Mouse (Mus musculus) hindbrain, postnatal 0 days (tissue): ENCODE data around the gene Slc9a9. TPM values are rescaled to one million over a fixed set of nuclear protein-coding genes. Genes with fewer than 3 reads are reported as not detected.

Experiments used
- ATAC-seq: fragments of 200-750 bp; cut with Nextera tagmentation; 2 replicates; pipeline ENCODE4 v1.8.0; 2017; ENCODE audit warnings: mild to moderate bottlenecking, moderate TSS enrichment, moderate library complexity
- DNase-seq: peaks from one replicate; pipeline ENCODE4 v3.0.0-alpha.2; 2015; ENCODE audit warnings: low spot score
- H3K27ac ChIP-seq: fragments of 300-500 bp; sonication (generic); 2 replicates; pipeline ENCODE4 v1.5.1; 2014; ENCODE audit warnings: mild to moderate bottlenecking
- H3K27me3 ChIP-seq: fragments of 300-500 bp; sonication (generic); 2 replicates; pipeline ENCODE4 v1.6.1; 2014; ENCODE audit warnings: low read length, mixed read lengths; ENCODE audit not compliant: insufficient read depth
- H3K36me3 ChIP-seq: fragments of 300-500 bp; sonication (generic); 2 replicates; pipeline ENCODE4 v1.6.1; 2014; ENCODE audit warnings: low read length, mixed read lengths; ENCODE audit not compliant: insufficient read depth
- H3K4me1 ChIP-seq: fragments of 300-500 bp; sonication (generic); 2 replicates; pipeline ENCODE4 v1.6.1; 2014; ENCODE audit warnings: antibody characterized with exemption, low read length, mixed read lengths; ENCODE audit not compliant: insufficient read depth
- H3K4me2 ChIP-seq: fragments of 300-500 bp; sonication (generic); 2 replicates; pipeline ENCODE4 v1.6.1; 2014; ENCODE audit warnings: low read depth, mild to moderate bottlenecking, low read length, moderate library complexity, mixed read lengths
- H3K4me3 ChIP-seq: fragments of 300-500 bp; sonication (generic); 2 replicates; pipeline ENCODE4 v1.5.1; 2014; ENCODE audit warnings: low read length
- H3K9ac ChIP-seq: fragments of 300-500 bp; sonication (generic); replicated peaks from 2 replicates; pipeline ENCODE4 v1.6.1; 2014; ENCODE audit warnings: mild to moderate bottlenecking, low read length, moderate library complexity, mixed read lengths
- H3K9me3 ChIP-seq: fragments of 300-500 bp; sonication (generic); 2 replicates; pipeline ENCODE4 v1.6.1; 2016; ENCODE audit warnings: low read length, mixed read lengths
- CTCF ChIP-seq: IDR thresholded peaks from 2 replicates; pipeline ENCODE4 v1.5.1; 2016; ENCODE audit warnings: antibody characterized with exemption, control low read depth, low read depth
- WGBS: fragments of 180-500 bp; shearing (Covaris S2); extraction: QIAGEN DNeasy Blood & Tissue Kit; methylation state at CpG from one replicate; pipeline ENCODE4 v1.1.7; 2014; 5-methylcytosine and 5-hydroxymethylcytosine counted together
- polyA plus RNA-seq: library from polyadenylated mRNA; unstranded; fragments of >200 nt; fragmentation: Nextera tagmentation; extraction: Ambion mirVana; gene quantifications from 2 replicates; pipeline ENCODE4 v1.2.1, GENCODE M21; 2015
- total RNA-seq: library from RNA; depleted of rRNA; stranded (reverse); fragments of >200 nt; gene quantifications from 2 replicates; pipeline ENCODE4 v1.2.3, GENCODE M21; 2014

Gene Slc9a9
- total and polyA plus RNA-seq, 2 experiments from 2014 or later, result 5.8 to 6.6 TPM

DNA sequence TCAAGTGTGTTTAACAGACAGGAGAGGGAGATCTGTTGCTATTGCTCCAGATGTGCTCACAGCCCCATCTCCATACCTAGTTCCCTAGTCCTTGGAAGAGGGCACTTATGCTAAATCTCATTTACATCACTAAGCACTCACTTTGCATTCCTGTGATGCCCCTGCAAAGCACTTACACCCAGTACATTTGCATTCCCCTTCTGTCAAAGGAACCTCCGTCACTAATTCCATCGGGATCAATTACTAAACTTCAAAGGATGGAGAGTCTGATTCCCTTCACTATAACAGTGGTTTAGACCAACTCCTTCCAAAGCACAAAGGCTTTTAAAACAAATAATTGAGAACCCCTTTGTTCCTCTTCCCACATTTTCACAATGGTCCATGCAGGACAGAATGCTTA lies 7.9 kb upstream of the Slc9a9 start:
- Histone ChIP-seq H3K4me2 (no peak overlapping the region), H3K27ac (no peak overlapping the region), H3K4me1 (no peaks in the 10 kb centered on the region), H3K9ac (no peak overlapping the region), H3K4me3 (no peak overlapping the region), H3K36me3 (no peaks in the 10 kb centered on the region), H3K27me3 (no peaks in the 10 kb centered on the region), H3K9me3 (no peaks in the 10 kb centered on the region)
- DNase-seq (no peak), ATAC-seq (no peak)
- 7% methylated on average over 2 of the region's 2 CpGs for WGBS
- no peak for TF ChIP-seq CTCF

GRCm38 (mm10) chr9:94665248-94665647 lies 4.5 kb upstream of the Slc9a9 start:
- TF ChIP-seq CTCF, result no peak
- Histone ChIP-seq H3K27ac (no peak overlapping the region), H3K4me2 (no peak overlapping the region), H3K9ac (no peak overlapping the region), H3K36me3 (no peaks in the 10 kb centered on the region), H3K4me3 (no peak overlapping the region), H3K4me1 (0 out of 2 replicates have a peak, but pooled peaks cover 2% of the 10 kb centered on the region), H3K27me3 (no peaks in the 10 kb centered on the region), H3K9me3 (no peaks in the 10 kb centered on the region)
- ATAC-seq (no peak), DNase-seq (no peak)
- WGBS, result 86% methylated on average over 4 of the region's 4 CpGs

DNA sequence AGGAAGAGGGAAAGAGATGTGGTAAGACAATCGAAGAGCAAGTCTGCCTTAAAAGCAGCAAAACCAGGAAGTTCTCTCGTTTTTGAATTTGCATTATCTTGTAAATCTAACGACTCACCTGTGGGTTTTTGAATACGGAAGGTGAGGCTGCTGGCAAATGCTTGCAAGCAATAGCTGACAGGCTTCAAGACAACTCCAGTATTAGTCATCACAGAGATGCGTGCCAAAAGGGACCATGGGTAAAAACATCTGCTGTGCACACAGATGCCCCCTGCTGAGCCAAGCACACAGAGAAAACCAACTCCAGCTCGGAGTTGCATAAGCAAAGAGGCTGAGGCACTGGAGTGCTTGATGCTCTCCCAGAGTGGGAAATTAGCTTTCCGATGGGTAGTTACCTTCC lies 1.1 kb upstream of the Slc9a9 start:
- Histone ChIP-seq H3K4me3 (no peak overlapping the region), H3K4me1 (0 out of 2 replicates have a peak, but pooled peaks cover 2% of the 10 kb centered on the region), H3K36me3 (no peaks in the 10 kb centered on the region), H3K27ac (no peak overlapping the region), H3K9ac (no peak overlapping the region), H3K4me2 (no peak overlapping the region), H3K27me3 (no peaks in the 10 kb centered on the region), H3K9me3 (no peaks in the 10 kb centered on the region)
- no peak for TF ChIP-seq CTCF
- 38% methylated on average over 7 of the region's 7 CpGs for WGBS
- ATAC-seq, result no peak
- DNase-seq, result peak; percentile 61

DNA sequence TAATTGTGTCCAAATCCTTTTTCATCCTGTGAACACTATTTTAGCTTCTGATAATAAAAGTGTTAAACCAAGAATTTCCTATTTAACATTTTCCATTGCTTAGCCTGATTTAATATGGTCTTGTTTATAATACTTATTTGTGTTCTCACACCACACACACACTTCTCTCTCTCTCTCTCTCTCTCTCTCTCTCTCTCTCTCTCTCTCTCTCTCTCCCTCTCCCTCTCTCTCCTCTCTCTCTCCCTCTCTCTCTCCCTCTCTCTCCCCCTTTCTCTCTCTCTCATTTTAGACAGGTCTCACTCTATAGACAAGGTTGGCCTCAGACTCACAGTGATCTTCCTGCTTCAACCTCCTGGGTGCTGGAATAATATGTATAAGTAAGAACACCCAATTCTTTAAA lies 995 bp downstream of the Slc9a9 start:
- TF ChIP-seq CTCF, result no peak
- Histone ChIP-seq H3K4me2 (peak overlapping the region; percentile 78), H3K4me3 (peak overlapping the region; percentile 57), H3K4me1 (0 out of 2 replicates have a peak, but pooled peaks cover 2% of the 10 kb centered on the region), H3K36me3 (no peaks in the 10 kb centered on the region), H3K27me3 (no peaks in the 10 kb centered on the region), H3K9ac (peak overlapping the region; percentile 53), H3K9me3 (no peaks in the 10 kb centered on the region), H3K27ac (no peak overlapping the region)
- DNase-seq (no peak), ATAC-seq (no peak)

GRCm38 (mm10) chr9:94674704-94675103 lies 5.0 kb downstream of the Slc9a9 start:
- ATAC-seq (no peak), DNase-seq (no peak)
- Histone ChIP-seq H3K27me3 (no peaks in the 10 kb centered on the region), H3K36me3 (no peaks in the 10 kb centered on the region), H3K27ac (no peak overlapping the region), H3K4me1 (no peaks in the 10 kb centered on the region), H3K4me3 (no peak overlapping the region), H3K9ac (no peak overlapping the region), H3K9me3 (no peaks in the 10 kb centered on the region), H3K4me2 (no peak overlapping the region)
- TF ChIP-seq CTCF, result no peak
- WGBS, result 86% methylated on average over 1 of the region's 1 CpGs

GRCm38 (mm10) chr9:94678021-94678655 lies 8.4 kb downstream of the Slc9a9 start:
- no peak for DNase-seq
- H3K27ac ChIP-seq, result no peak overlapping the region
- H3K9me3 ChIP-seq, result no peaks in the 10 kb centered on the region
- no peaks in the 10 kb centered on the region for H3K4me1 ChIP-seq
- 69% methylated on average over 3 of the region's 3 CpGs for WGBS
- ATAC-seq, result no peak
- H3K27me3 ChIP-seq, result no peaks in the 10 kb centered on the region
- no peak for TF ChIP-seq CTCF
- no peak overlapping the region for H3K9ac ChIP-seq
- no peaks in the 10 kb centered on the region for H3K36me3 ChIP-seq
- no peak overlapping the region for H3K4me3 ChIP-seq
- H3K4me2 ChIP-seq, result no peak overlapping the region

GRCm38 (mm10) chr9:94680468-94681094 lies 10.9 kb downstream of the Slc9a9 start:
- H3K4me1 ChIP-seq, result no peaks in the 10 kb centered on the region
- no peaks in the 10 kb centered on the region for H3K27me3 ChIP-seq
- H3K36me3 ChIP-seq, result no peaks in the 10 kb centered on the region
- no peak for ATAC-seq
- H3K9ac ChIP-seq, result no peak overlapping the region
- H3K27ac ChIP-seq, result no peak overlapping the region
- H3K4me2 ChIP-seq, result no peak overlapping the region
- H3K4me3 ChIP-seq, result no peak overlapping the region
- no peak for DNase-seq
- H3K9me3 ChIP-seq, result no peaks in the 10 kb centered on the region
- 86% methylated on average over 18 of the region's 18 CpGs for WGBS
- no peak for TF ChIP-seq CTCF
